Mouse (Mus musculus) kidney, embryonic 16.5 days (tissue): ENCODE results near the gene Mmp19. TPM values are rescaled to one million over a fixed set of nuclear protein-coding genes. Genes with fewer than 3 reads are reported as not detected.
"Not testable (repeated sequence)": the region's sequence is repeated elsewhere in the genome, so short reads cannot be mapped to it uniquely, and the experiment has no call there.

ENCODE experiments used
- ATAC-seq: fragments of 200-750 bp; cut with Nextera tagmentation; 2 replicates; pipeline ENCODE4 v1.8.0; 2017; ENCODE audit warnings: moderate TSS enrichment; ENCODE audit not compliant: low FRiP score, low TSS enrichment
- H3K27ac ChIP-seq: fragments of 300-500 bp; sonication (generic); 2 replicates; pipeline ENCODE4 v1.5.1; 2014; ENCODE audit warnings: low read length
- H3K27me3 ChIP-seq: fragments of 300-500 bp; sonication (generic); 2 replicates; pipeline ENCODE4 v1.6.1; 2014; ENCODE audit warnings: low read length, control low read depth, mixed read lengths; ENCODE audit not compliant: insufficient read depth
- H3K36me3 ChIP-seq: fragments of 300-500 bp; sonication (generic); 2 replicates; pipeline ENCODE4 v1.6.1; 2014; ENCODE audit warnings: low read length, control low read depth, mixed read lengths; ENCODE audit not compliant: insufficient read depth
- H3K4me1 ChIP-seq: fragments of 300-500 bp; sonication (generic); 2 replicates; pipeline ENCODE4 v1.6.1; 2014; ENCODE audit warnings: low read length, control low read depth, mixed read lengths; ENCODE audit not compliant: insufficient read depth
- H3K4me2 ChIP-seq: fragments of 300-500 bp; sonication (generic); replicated peaks from 2 replicates; pipeline ENCODE4 v1.6.1; 2014; ENCODE audit warnings: low read depth, low read length
- H3K4me3 ChIP-seq: fragments of 300-500 bp; sonication (generic); 2 replicates; pipeline ENCODE4 v1.5.1; 2014; ENCODE audit warnings: mild to moderate bottlenecking, low read length
- H3K9ac ChIP-seq: fragments of 300-500 bp; sonication (generic); replicated peaks from 2 replicates; pipeline ENCODE4 v1.6.1; 2014; ENCODE audit warnings: low read length
- H3K9me3 ChIP-seq: fragments of 300-500 bp; sonication (generic); 2 replicates; pipeline ENCODE4 v1.6.1; 2016; ENCODE audit warnings: low read length, control low read depth
- WGBS: fragments of 180-500 bp; shearing (Covaris S2); extraction: QIAGEN DNeasy Blood & Tissue Kit; methylation state at CpG from one replicate; pipeline ENCODE4 v1.1.7; 2014; 5-methylcytosine and 5-hydroxymethylcytosine counted together
- polyA plus RNA-seq: library from polyadenylated mRNA; unstranded; fragments of >200 nt; fragmentation: Nextera tagmentation; extraction: Ambion mirVana; gene quantifications from 2 replicates; pipeline ENCODE4 v1.2.1, GENCODE M21; 2015

Mmp19 gene
- polyA plus RNA-seq, 1 experiment from 2014 or later = 0.89 TPM

- 0 out of 2 replicates have a peak overlapping the region, but pooled peaks have one; percentile 98 for H3K27ac ChIP-seq
- ATAC-seq = no peak
These were observed 15.4 kb downstream of the Mmp19 start for GRCm38 (mm10) chr10:128806086-128806485.

GRCm38 (mm10) chr10:128807018-128807417 is 16.3 kb downstream of the Mmp19 start:
- peaks cover 25% of the 10 kb centered on the region for H3K36me3 ChIP-seq
- no peaks in the 10 kb centered on the region for H3K27me3 ChIP-seq
- no peak overlapping the region for H3K27ac ChIP-seq
- peak overlapping the region; percentile 74 for H3K9ac ChIP-seq
- peak overlapping the region; percentile 65 for H3K4me2 ChIP-seq
- no peaks in the 10 kb centered on the region for H3K9me3 ChIP-seq
- peak overlapping the region; percentile 69 for H3K4me3 ChIP-seq
- ATAC-seq = no peak
- peaks cover 52% of the 10 kb centered on the region for H3K4me1 ChIP-seq
- 89% methylated on average over 8 of the region's 8 CpGs for WGBS

More at GRCm38 (mm10) chr10:128806086-128806485, 15.4 kb downstream of the Mmp19 start:
- WGBS = 48% methylated on average over 6 of the region's 6 CpGs
- H3K36me3 ChIP-seq = peaks cover 28% of the 10 kb centered on the region
- no peaks in the 10 kb centered on the region for H3K27me3 ChIP-seq
- H3K9ac ChIP-seq = peak overlapping the region; percentile 74
- peak overlapping the region; percentile 65 for H3K4me2 ChIP-seq
- peaks cover 52% of the 10 kb centered on the region for H3K4me1 ChIP-seq
- peak overlapping the region; percentile 69 for H3K4me3 ChIP-seq
- H3K9me3 ChIP-seq = no peaks in the 10 kb centered on the region

GRCm38 (mm10) chr10:128817033-128817432 is 26.3 kb downstream of the Mmp19 start, which contains the start of gene Sarnp:
Gene Sarnp, plus strand, starts transcription at chr10:128817333.
- 88% methylated on average over 13 of the region's 13 CpGs for WGBS
- no peak within 1 kb of the TSS for H3K4me2 ChIP-seq
- H3K27ac ChIP-seq = no peak within 1 kb of the TSS
- no peak for ATAC-seq
- no peak within 1 kb of the TSS for H3K9ac ChIP-seq
- peaks cover 49% of the 10 kb centered on the region for H3K36me3 ChIP-seq
- H3K9me3 ChIP-seq = no peaks in the 10 kb centered on the region
- H3K27me3 ChIP-seq = no peaks in the 10 kb centered on the region
- H3K4me3 ChIP-seq = no peak within 1 kb of the TSS
- peaks cover 8% of the 10 kb centered on the region for H3K4me1 ChIP-seq

GRCm38 (mm10) chr10:128820217-128820616 is 29.5 kb downstream of the Mmp19 start:
- 88% methylated on average over 4 of the region's 4 CpGs for WGBS

GRCm38 (mm10) chr10:128821358-128822056 is 30.8 kb downstream of the Mmp19 start, which contains the start of gene Ormdl2:
Gene Ormdl2, minus strand, starts transcription at chr10:128821645.
- under 1% methylated on average over 46 of the region's 46 CpGs for WGBS
- peaks cover 29% of the 10 kb centered on the region for H3K36me3 ChIP-seq
- H3K27ac ChIP-seq = peak within 1 kb of the TSS; percentile 44; the same call in 1 of the 2 replicates
- H3K9me3 ChIP-seq = no peaks in the 10 kb centered on the region
- H3K4me1 ChIP-seq = peaks cover 19% of the 10 kb centered on the region
- H3K4me2 ChIP-seq = peak within 1 kb of the TSS; percentile 94
- peak within 1 kb of the TSS; percentile 86 for H3K9ac ChIP-seq
- peak within 1 kb of the TSS; percentile 85 for H3K4me3 ChIP-seq
- peak; percentile 100 for ATAC-seq
- H3K27me3 ChIP-seq = no peaks in the 10 kb centered on the region

More at GRCm38 (mm10) chr10:128820217-128820616, 29.5 kb downstream of the Mmp19 start:
- no peak overlapping the region for H3K4me3 ChIP-seq
- H3K9me3 ChIP-seq = no peaks in the 10 kb centered on the region
- ATAC-seq = no peak
- peaks cover 39% of the 10 kb centered on the region for H3K36me3 ChIP-seq
- peaks cover 19% of the 10 kb centered on the region for H3K4me1 ChIP-seq
- no peaks in the 10 kb centered on the region for H3K27me3 ChIP-seq
- H3K4me2 ChIP-seq = no peak overlapping the region
- no peak overlapping the region for H3K27ac ChIP-seq
- H3K9ac ChIP-seq = no peak overlapping the region

GRCm38 (mm10) chr10:128822135-128822534 is 31.4 kb downstream of the Mmp19 start:
- Histone ChIP-seq H3K9ac (peak overlapping the region; percentile 86), H3K4me1 (peaks cover 19% of the 10 kb centered on the region), H3K9me3 (no peaks in the 10 kb centered on the region), H3K27me3 (no peaks in the 10 kb centered on the region), H3K4me2 (peak overlapping the region; percentile 94), H3K36me3 (peaks cover 23% of the 10 kb centered on the region), H3K27ac (peak overlapping the region; percentile 44; the same call in 1 of the 2 replicates), H3K4me3 (peak overlapping the region; percentile 85)
- peak; percentile 5; the same call in 1 of the 2 replicates for ATAC-seq
- 2% methylated on average over 13 of the region's 13 CpGs for WGBS

- not testable (repeated sequence) for H3K9ac ChIP-seq, ATAC-seq, H3K27me3 ChIP-seq, H3K27ac ChIP-seq, H3K9me3 ChIP-seq
- peak overlapping the region; percentile 85 for H3K4me3 ChIP-seq
- peak overlapping the region; percentile 94 for H3K4me2 ChIP-seq
- H3K4me1 ChIP-seq = peaks cover 19% of the 10 kb centered on the region
- H3K36me3 ChIP-seq = peaks cover 19% of the 10 kb centered on the region; the same call in 1 of the 2 replicates
- WGBS = 79% methylated on average over 4 of the region's 4 CpGs
These were observed 32.4 kb downstream of the Mmp19 start for GRCm38 (mm10) chr10:128823087-128823486.

- Histone ChIP-seq H3K9me3 (no peaks in the 10 kb centered on the region), H3K9ac (no peak overlapping the region), H3K4me3 (no peak overlapping the region), H3K27ac (no peak overlapping the region), H3K27me3 (no peaks in the 10 kb centered on the region), H3K4me2 (no peak overlapping the region), H3K4me1 (peaks cover 19% of the 10 kb centered on the region), H3K36me3 (peaks cover 14% of the 10 kb centered on the region; the same call in 1 of the 2 replicates)
- WGBS = 93% methylated on average over 9 of the region's 9 CpGs
- ATAC-seq = no peak
These were observed 33.1 kb downstream of the Mmp19 start for GRCm38 (mm10) chr10:128823821-128824220.

GRCm38 (mm10) chr10:128837400-128837799 is 46.7 kb downstream of the Mmp19 start:
- ATAC-seq = no peak
- H3K9me3 ChIP-seq = 0 out of 2 replicates have a peak, but pooled peaks cover 2% of the 10 kb centered on the region
- H3K27ac ChIP-seq = no peak overlapping the region
- H3K36me3 ChIP-seq = peaks cover 48% of the 10 kb centered on the region
- no peaks in the 10 kb centered on the region for H3K4me1 ChIP-seq
- H3K4me3 ChIP-seq = no peak overlapping the region
- no peak overlapping the region for H3K9ac ChIP-seq
- no peak overlapping the region for H3K4me2 ChIP-seq
- no peaks in the 10 kb centered on the region for H3K27me3 ChIP-seq

- ATAC-seq = no peak
- H3K27ac ChIP-seq = no peak overlapping the region
- no peak overlapping the region for H3K4me3 ChIP-seq
- H3K27me3 ChIP-seq = no peaks in the 10 kb centered on the region
- no peak overlapping the region for H3K4me2 ChIP-seq
- no peaks in the 10 kb centered on the region for H3K9me3 ChIP-seq
- peaks cover 44% of the 10 kb centered on the region for H3K36me3 ChIP-seq
- H3K9ac ChIP-seq = no peak overlapping the region
- H3K4me1 ChIP-seq = no peaks in the 10 kb centered on the region
These were observed 48.7 kb downstream of the Mmp19 start for GRCm38 (mm10) chr10:128839434-128839833.
